Mouse (Mus musculus) embryonic facial prominence, embryonic 10.5 days (tissue): ENCODE measurements around the gene Cpm. TPM values are rescaled to one million over a fixed set of nuclear protein-coding genes. Genes with fewer than 3 reads are reported as not detected.

Source experiments
- DNase-seq: peaks from one replicate; pipeline ENCODE4 v3.0.0-alpha.2; 2017; ENCODE audit warnings: low spot score
- H3K27ac ChIP-seq: fragments of 300-500 bp; sonication (generic); replicated peaks from 2 replicates; pipeline ENCODE4 v1.5.1; 2016; ENCODE audit warnings: mild to moderate bottlenecking
- H3K27me3 ChIP-seq: fragments of 300-500 bp; sonication (generic); replicated peaks from 2 replicates; pipeline ENCODE4 v1.6.1; 2016; ENCODE audit warnings: low read depth, mild to moderate bottlenecking; ENCODE audit not compliant: poor library complexity, severe bottlenecking
- H3K36me3 ChIP-seq: fragments of 300-500 bp; sonication (generic); replicated peaks from 2 replicates; pipeline ENCODE4 v1.6.1; 2016; ENCODE audit warnings: mild to moderate bottlenecking, moderate library complexity
- H3K4me1 ChIP-seq: fragments of 300-500 bp; sonication (generic); 2 replicates; pipeline ENCODE4 v1.6.1; 2016
- H3K4me3 ChIP-seq: fragments of 300-500 bp; sonication (generic); 2 replicates; pipeline ENCODE4 v1.5.1; 2016; ENCODE audit warnings: mild to moderate bottlenecking, moderate library complexity
- H3K9me3 ChIP-seq: fragments of 300-500 bp; sonication (generic); 2 replicates; pipeline ENCODE4 v1.6.1; 2016; ENCODE audit warnings: mild to moderate bottlenecking
- WGBS: fragments of 180-500 bp; shearing (Covaris S2); methylation state at CpG from one replicate; pipeline ENCODE4 v1.1.7; 2016; 5-methylcytosine and 5-hydroxymethylcytosine counted together
- polyA plus RNA-seq: library from polyadenylated mRNA; unstranded; fragments of >200 nt; fragmentation: Nextera tagmentation; extraction: Ambion mirVana; gene quantifications from 2 replicates; pipeline ENCODE4 v1.2.1, GENCODE M21; 2016

The Cpm gene
- polyA plus RNA-seq, 1 experiment from 2014 or later, result 11.6 TPM

GRCm38 (mm10) chr10:117687018-117687417 lies 57.7 kb downstream of the Cpm start:
- H3K36me3 ChIP-seq, result peaks cover 52% of the 10 kb centered on the region
- H3K27ac ChIP-seq, result no peak overlapping the region

GRCm38 (mm10) chr10:117687577-117687976 lies 58.3 kb downstream of the Cpm start:
- Histone ChIP-seq H3K27me3 (no peaks in the 10 kb centered on the region), H3K4me3 (no peak overlapping the region), H3K9me3 (no peaks in the 10 kb centered on the region), H3K36me3 (peaks cover 58% of the 10 kb centered on the region), H3K27ac (no peak overlapping the region), H3K4me1 (peaks cover 5% of the 10 kb centered on the region; the same call in 1 of the 2 replicates)
- DNase-seq, result no peak
- 89% methylated on average over 7 of the region's 7 CpGs for WGBS

More at GRCm38 (mm10) chr10:117687018-117687417, 57.7 kb downstream of the Cpm start:
- H3K27me3 ChIP-seq, result no peaks in the 10 kb centered on the region
- WGBS, result 83% methylated on average over 3 of the region's 3 CpGs
- H3K9me3 ChIP-seq, result no peaks in the 10 kb centered on the region
- peaks cover 5% of the 10 kb centered on the region; the same call in 1 of the 2 replicates for H3K4me1 ChIP-seq
- H3K4me3 ChIP-seq, result no peak overlapping the region
- no peak for DNase-seq

- H3K36me3 ChIP-seq, result peaks cover 66% of the 10 kb centered on the region
- no peak for DNase-seq
- WGBS, result 88% methylated on average over 13 of the region's 13 CpGs
Measured at GRCm38 (mm10) chr10:117688204-117689151, 59.2 kb downstream of the Cpm start.

GRCm38 (mm10) chr10:117689297-117690100 lies 60.2 kb downstream of the Cpm start:
- DNase-seq, result no peak
- Histone ChIP-seq H3K27ac (no peak overlapping the region), H3K36me3 (peaks cover 69% of the 10 kb centered on the region), H3K4me1 (no peaks in the 10 kb centered on the region), H3K27me3 (no peaks in the 10 kb centered on the region), H3K9me3 (no peaks in the 10 kb centered on the region), H3K4me3 (no peak overlapping the region)
- WGBS, result 95% methylated on average over 11 of the region's 11 CpGs

More at GRCm38 (mm10) chr10:117688204-117689151, 59.2 kb downstream of the Cpm start:
- 0 out of 2 replicates have a peak, but pooled peaks cover 1% of the 10 kb centered on the region for H3K4me1 ChIP-seq
- no peak overlapping the region for H3K4me3 ChIP-seq
- no peak overlapping the region for H3K27ac ChIP-seq
- no peaks in the 10 kb centered on the region for H3K9me3 ChIP-seq
- no peaks in the 10 kb centered on the region for H3K27me3 ChIP-seq

GRCm38 (mm10) chr10:117690101-117690352 lies 60.7 kb downstream of the Cpm start:
- no peak overlapping the region for H3K4me3 ChIP-seq
- H3K36me3 ChIP-seq, result peaks cover 74% of the 10 kb centered on the region
- H3K27ac ChIP-seq, result no peak overlapping the region
- H3K27me3 ChIP-seq, result no peaks in the 10 kb centered on the region
- 83% methylated on average over 2 of the region's 2 CpGs for WGBS
- no peak for DNase-seq
- H3K9me3 ChIP-seq, result no peaks in the 10 kb centered on the region
- no peaks in the 10 kb centered on the region for H3K4me1 ChIP-seq

- no peak overlapping the region for H3K4me3 ChIP-seq
- H3K27me3 ChIP-seq, result no peaks in the 10 kb centered on the region
- no peak for DNase-seq
- H3K4me1 ChIP-seq, result no peaks in the 10 kb centered on the region
- H3K9me3 ChIP-seq, result no peaks in the 10 kb centered on the region
- H3K36me3 ChIP-seq, result peaks cover 82% of the 10 kb centered on the region
- H3K27ac ChIP-seq, result no peak overlapping the region
- 97% methylated on average over 3 of the region's 3 CpGs for WGBS
Measured at GRCm38 (mm10) chr10:117690770-117691296, 61.5 kb downstream of the Cpm start.

- 94% methylated on average over 10 of the region's 10 CpGs for WGBS
Measured at GRCm38 (mm10) chr10:117691389-117691968, 62.2 kb downstream of the Cpm start.

GRCm38 (mm10) chr10:117692173-117692572 lies 62.9 kb downstream of the Cpm start:
- Histone ChIP-seq H3K36me3 (peaks cover 96% of the 10 kb centered on the region), H3K9me3 (no peaks in the 10 kb centered on the region), H3K4me1 (no peaks in the 10 kb centered on the region), H3K27ac (no peak overlapping the region), H3K4me3 (no peak overlapping the region), H3K27me3 (no peaks in the 10 kb centered on the region)
- DNase-seq, result no peak

More at GRCm38 (mm10) chr10:117691389-117691968, 62.2 kb downstream of the Cpm start:
- peaks cover 89% of the 10 kb centered on the region for H3K36me3 ChIP-seq
- H3K27ac ChIP-seq, result no peak overlapping the region
- no peak for DNase-seq
- no peaks in the 10 kb centered on the region for H3K9me3 ChIP-seq
- H3K4me1 ChIP-seq, result no peaks in the 10 kb centered on the region
- H3K27me3 ChIP-seq, result no peaks in the 10 kb centered on the region
- no peak overlapping the region for H3K4me3 ChIP-seq

- H3K9me3 ChIP-seq, result no peaks in the 10 kb centered on the region
Measured at GRCm38 (mm10) chr10:117692953-117693352, 63.7 kb downstream of the Cpm start.

GRCm38 (mm10) chr10:117694255-117694953 lies 65.1 kb downstream of the Cpm start:
- WGBS, result 93% methylated on average over 6 of the region's 6 CpGs
- H3K4me1 ChIP-seq, result no peaks in the 10 kb centered on the region
- no peak for DNase-seq
- H3K27me3 ChIP-seq, result no peaks in the 10 kb centered on the region
- no peak overlapping the region for H3K4me3 ChIP-seq
- H3K27ac ChIP-seq, result no peak overlapping the region
- H3K9me3 ChIP-seq, result no peaks in the 10 kb centered on the region
- peaks cover 97% of the 10 kb centered on the region for H3K36me3 ChIP-seq

More at GRCm38 (mm10) chr10:117692953-117693352, 63.7 kb downstream of the Cpm start:
- no peak for DNase-seq
- Histone ChIP-seq H3K27ac (no peak overlapping the region), H3K27me3 (no peaks in the 10 kb centered on the region), H3K4me1 (no peaks in the 10 kb centered on the region), H3K36me3 (peaks cover 97% of the 10 kb centered on the region), H3K4me3 (no peak overlapping the region)
- 96% methylated on average over 5 of the region's 5 CpGs for WGBS

- Histone ChIP-seq H3K27me3 (no peaks in the 10 kb centered on the region), H3K36me3 (peaks cover 97% of the 10 kb centered on the region), H3K4me1 (no peaks in the 10 kb centered on the region), H3K9me3 (no peaks in the 10 kb centered on the region), H3K4me3 (no peak overlapping the region), H3K27ac (no peak overlapping the region)
- WGBS, result 93% methylated on average over 4 of the region's 4 CpGs
- no peak for DNase-seq
Measured at GRCm38 (mm10) chr10:117695027-117695426, 65.7 kb downstream of the Cpm start.

- H3K27ac ChIP-seq, result no peak overlapping the region
- H3K36me3 ChIP-seq, result peaks cover 97% of the 10 kb centered on the region
- H3K9me3 ChIP-seq, result no peaks in the 10 kb centered on the region
- no peak overlapping the region for H3K4me3 ChIP-seq
- no peaks in the 10 kb centered on the region for H3K27me3 ChIP-seq
- 92% methylated on average over 4 of the region's 4 CpGs for WGBS
- DNase-seq, result no peak
- no peaks in the 10 kb centered on the region for H3K4me1 ChIP-seq
Measured at GRCm38 (mm10) chr10:117695605-117696004, 66.3 kb downstream of the Cpm start.
